Mouse (Mus musculus) bone marrow macrophage, adult 2 months (primary cell): ENCODE results near the gene Traf7. TPM values are rescaled to one million over a fixed set of nuclear protein-coding genes. Genes with fewer than 3 reads are reported as not detected.

Source experiments
- H3K27ac ChIP-seq: 2 replicates; pipeline ENCODE4 v1.5.1; 2012; ENCODE audit warnings: low read depth, low read length; ENCODE audit not compliant: insufficient read depth
- H3K4me1 ChIP-seq: 2 replicates; pipeline ENCODE4 v1.6.1; 2012; ENCODE audit warnings: low read length; ENCODE audit not compliant: control insufficient read depth, insufficient read depth
- H3K4me3 ChIP-seq: 2 replicates; pipeline ENCODE4 v1.5.1; 2012; ENCODE audit warnings: mild to moderate bottlenecking, low read length, moderate library complexity; ENCODE audit not compliant: insufficient read depth
- CTCF ChIP-seq: IDR thresholded peaks from 2 replicates; pipeline ENCODE4 v1.5.1; 2012; ENCODE audit warnings: low read depth, mild to moderate bottlenecking, low read length, moderate library complexity
- POLR2A ChIP-seq: IDR thresholded peaks from 2 replicates; pipeline ENCODE4 v1.6.1; 2012; ENCODE audit warnings: mild to moderate bottlenecking, low read depth, low read length, borderline replicate concordance
- polyA plus RNA-seq: library from polyadenylated mRNA; stranded (reverse); fragments of >200 nt; gene quantifications from 2 replicates; pipeline ENCODE4 v1.2.4, GENCODE M21; 2012; ENCODE audit not compliant: missing spikeins, insufficient read depth, insufficient read length

The Traf7 gene
- polyA plus RNA-seq, 1 experiment, result 102 TPM

GRCm38 (mm10) chr17:24473612-24474275 is 54.0 kb downstream of the Traf7 start, which contains the start of gene Bricd5:
Gene Bricd5 (plus strand): TSS chr17:24473884.
- Histone ChIP-seq H3K27ac (no peak within 1 kb of the TSS), H3K4me3 (no peak within 1 kb of the TSS), H3K4me1 (peaks cover 23% of the 10 kb centered on the region)
- TF ChIP-seq POLR2A (no peak), CTCF (no peak)

DNA sequence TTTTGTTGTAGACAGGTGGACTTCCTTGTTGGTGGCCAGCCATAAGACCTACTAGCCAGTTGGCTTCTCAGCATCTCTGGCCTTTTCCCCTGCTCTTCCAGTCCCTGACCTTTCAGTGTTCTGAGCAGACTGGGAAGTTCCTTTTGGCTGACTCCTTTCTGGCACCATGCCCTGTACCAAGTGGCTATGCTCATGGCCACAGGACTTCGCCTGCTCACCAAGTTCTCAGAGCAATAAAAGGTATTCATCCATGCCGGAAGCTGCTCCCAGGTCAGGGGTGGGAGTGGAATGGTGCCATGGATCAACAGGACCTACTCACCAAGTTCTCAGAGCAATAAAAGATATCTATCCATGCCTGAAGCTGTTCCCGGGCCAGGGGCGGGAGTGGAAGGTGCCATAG is 55.2 kb downstream of the Traf7 start:
- no peak overlapping the region for H3K4me3 ChIP-seq
- TF ChIP-seq POLR2A (no peak), CTCF (no peak)
- no peak overlapping the region for H3K27ac ChIP-seq
- H3K4me1 ChIP-seq, result peaks cover 15% of the 10 kb centered on the region

DNA sequence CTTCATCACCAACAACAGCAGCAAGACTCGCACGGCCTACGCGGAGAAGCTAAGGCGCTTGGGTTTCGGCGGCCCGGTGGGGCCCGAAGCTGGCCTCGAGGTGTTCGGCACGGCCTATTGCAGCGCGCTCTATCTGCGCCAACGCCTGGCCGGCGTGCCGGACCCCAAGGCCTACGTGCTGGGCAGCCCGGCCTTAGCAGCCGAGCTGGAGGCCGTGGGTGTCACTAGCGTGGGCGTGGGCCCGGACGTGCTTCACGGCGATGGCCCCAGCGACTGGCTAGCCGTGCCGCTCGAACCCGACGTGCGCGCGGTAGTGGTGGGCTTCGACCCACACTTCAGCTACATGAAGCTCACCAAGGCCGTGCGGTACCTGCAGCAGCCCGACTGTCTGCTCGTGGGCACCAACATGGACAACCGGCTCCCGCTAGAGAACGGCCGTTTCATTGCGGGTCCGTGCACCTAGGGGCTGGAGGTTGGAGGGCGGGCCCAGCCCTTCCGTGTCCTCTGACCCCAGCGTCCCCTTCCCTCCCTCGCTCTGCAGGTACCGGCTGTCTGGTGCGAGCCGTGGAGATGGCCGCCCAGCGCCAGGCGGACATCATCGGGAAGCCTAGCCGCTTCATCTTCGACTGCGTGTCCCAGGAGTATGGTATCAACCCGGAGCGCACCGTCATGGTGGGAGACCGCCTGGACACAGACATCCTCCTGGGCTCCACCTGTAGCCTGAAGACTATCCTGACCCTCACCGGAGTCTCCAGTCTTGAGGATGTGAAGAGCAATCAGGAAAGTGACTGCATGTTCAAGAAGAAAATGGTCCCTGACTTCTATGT is 56.8 kb downstream of the Traf7 start:
- TF ChIP-seq CTCF (no peak), POLR2A (no peak)
- Histone ChIP-seq H3K4me3 (peak overlapping the region; percentile 78), H3K27ac (peak overlapping the region; percentile 22; the same call in 1 of the 2 replicates)

GRCm38 (mm10) chr17:24469910-24470602 is 57.7 kb downstream of the Traf7 start, which contains the start of the genes E4f1 and Pgp:
Gene E4f1 (minus strand): TSS chr17:24470313.
Gene Pgp (plus strand): TSS chr17:24470392.
- TF ChIP-seq POLR2A, result no peak
- TF ChIP-seq CTCF, result no peak
- Histone ChIP-seq H3K4me1 (peaks cover 14% of the 10 kb centered on the region), H3K27ac (peak within 1 kb of the TSS; percentile 69), H3K4me3 (peak within 1 kb of the TSS; percentile 78)

More for the DNA sequence above, 56.8 kb downstream of the Traf7 start:
- H3K4me1 ChIP-seq, result peaks cover 14% of the 10 kb centered on the region

DNA sequence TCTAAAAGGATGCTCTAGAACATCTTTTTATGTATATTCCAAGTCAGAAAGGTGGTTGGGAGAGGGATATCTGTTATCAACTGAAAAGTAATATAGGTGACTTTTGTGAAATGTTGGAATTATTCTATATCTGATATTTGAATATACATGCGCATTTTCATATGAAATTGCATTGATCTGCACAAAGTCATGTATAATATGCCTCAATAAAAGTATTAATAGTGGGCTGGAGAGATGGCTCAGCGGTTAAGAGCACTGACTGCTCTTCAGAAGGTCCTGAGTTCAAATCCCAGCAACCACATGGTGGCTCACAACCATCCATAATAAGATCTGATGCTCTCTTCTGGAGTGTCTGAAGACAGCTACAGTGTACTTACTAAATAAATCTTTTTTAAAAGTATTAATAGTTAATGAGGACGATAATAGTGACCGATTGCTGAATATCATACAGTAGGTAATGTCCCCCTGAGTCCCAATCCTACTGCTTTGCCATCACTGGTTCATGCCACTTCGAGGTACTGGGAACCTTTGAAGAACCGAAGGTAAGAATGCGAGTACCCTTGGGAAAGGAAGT is 58.3 kb downstream of the Traf7 start:
- Histone ChIP-seq H3K4me3 (peak overlapping the region; percentile 78), H3K4me1 (peaks cover 14% of the 10 kb centered on the region), H3K27ac (peak overlapping the region; percentile 69)
- no peak for TF ChIP-seq CTCF
- TF ChIP-seq POLR2A, result no peak

GRCm38 (mm10) chr17:24468636-24469246 is 59.0 kb downstream of the Traf7 start:
- no peak overlapping the region for H3K4me3 ChIP-seq
- no peak for TF ChIP-seq POLR2A
- TF ChIP-seq CTCF, result no peak
- peaks cover 14% of the 10 kb centered on the region for H3K4me1 ChIP-seq
- H3K27ac ChIP-seq, result no peak overlapping the region

GRCm38 (mm10) chr17:24463374-24464133 is 64.2 kb downstream of the Traf7 start:
- TF ChIP-seq CTCF (no peak), POLR2A (no peak)
- Histone ChIP-seq H3K4me3 (no peak overlapping the region), H3K27ac (no peak overlapping the region), H3K4me1 (0 out of 2 replicates have a peak, but pooled peaks cover 3% of the 10 kb centered on the region)

DNA sequence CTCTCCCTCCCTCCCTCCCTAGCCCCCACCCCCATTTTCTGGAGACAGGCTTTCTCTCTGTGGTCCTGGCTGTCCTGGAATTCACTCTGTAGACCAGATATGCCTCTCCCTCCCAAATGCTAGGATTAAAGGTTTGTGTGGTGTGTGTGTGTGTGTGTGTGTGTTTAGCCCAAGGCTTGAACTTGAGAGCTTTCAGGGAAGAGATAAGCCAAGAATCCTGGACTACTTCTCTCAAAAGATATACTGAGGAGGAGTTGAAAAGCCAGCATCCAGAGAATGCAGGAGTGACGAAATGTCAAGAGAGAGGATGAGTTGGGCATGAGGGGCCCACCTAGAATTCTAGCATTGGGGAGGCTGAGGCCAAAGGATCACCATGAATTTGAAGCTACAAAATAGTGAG is 64.8 kb downstream of the Traf7 start:
- Histone ChIP-seq H3K4me1 (0 out of 2 replicates have a peak, but pooled peaks cover 3% of the 10 kb centered on the region), H3K27ac (no peak overlapping the region), H3K4me3 (no peak overlapping the region)
- no peak for TF ChIP-seq CTCF
- no peak for TF ChIP-seq POLR2A

DNA sequence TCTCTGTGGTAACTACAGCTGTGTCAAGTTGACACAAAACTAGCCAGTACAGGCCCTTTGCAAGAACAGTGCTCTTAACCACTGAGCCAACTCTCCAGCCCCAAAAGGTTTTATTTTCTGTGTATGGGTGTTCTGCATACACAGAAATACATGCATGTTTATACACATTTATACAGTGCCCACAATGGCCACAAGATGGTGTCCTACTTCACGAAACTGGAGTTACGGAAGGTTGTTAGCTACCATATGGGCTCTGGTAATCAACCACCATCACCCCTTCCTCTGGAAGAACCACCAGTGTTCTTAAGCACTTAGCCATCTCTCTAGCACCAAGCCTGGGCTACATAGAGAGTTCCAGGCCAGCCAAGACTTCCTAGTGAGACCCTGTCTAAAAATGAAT is 66.2 kb downstream of the Traf7 start:
- Histone ChIP-seq H3K4me1 (0 out of 2 replicates have a peak, but pooled peaks cover 3% of the 10 kb centered on the region), H3K4me3 (no peak overlapping the region), H3K27ac (no peak overlapping the region)
- TF ChIP-seq CTCF, result no peak
- TF ChIP-seq POLR2A, result no peak

Other genes starting within 250 kb of the Traf7 start
- 0.40 TPM in 1 of 2 replicates, not detected in the other for gene Abca17, start 176.9 kb downstream of the Traf7 start, polyA plus RNA-seq
- gene Abca3, start 176.0 kb downstream of the Traf7 start, polyA plus RNA-seq, result 41.7 and 49.0 TPM in 2 replicates
- 65.0 and 72.0 TPM in 2 replicates for gene Rnps1, start 113.4 kb downstream of the Traf7 start, polyA plus RNA-seq
- gene Eci1, start 101.3 kb downstream of the Traf7 start, polyA plus RNA-seq, result 21.5 and 23.3 TPM in 2 replicates
- 3.3 and 3.8 TPM in 2 replicates for gene Dnase1l2, start 84.8 kb downstream of the Traf7 start, polyA plus RNA-seq
- 21.7 and 25.0 TPM in 2 replicates for gene E4f1, start 57.6 kb downstream of the Traf7 start, polyA plus RNA-seq
- gene Pgp, start 57.5 kb downstream of the Traf7 start, polyA plus RNA-seq, result 21.4 and 24.2 TPM in 2 replicates
- not detected in 2 replicates for gene Bricd5, start 54.1 kb downstream of the Traf7 start, polyA plus RNA-seq
- 14.8 and 16.0 TPM in 2 replicates for gene Mlst8, start 48.9 kb downstream of the Traf7 start, polyA plus RNA-seq
- 0.34 TPM in 1 of 2 replicates, not detected in the other for gene Caskin1, start 39.3 kb downstream of the Traf7 start, polyA plus RNA-seq
- 0.44 TPM in 1 of 2 replicates, not detected in the other for gene Rab26, start 6.3 kb upstream of the Traf7 start, polyA plus RNA-seq
- 22.3 and 24.6 TPM in 2 replicates for gene Pkd1, start 21.9 kb upstream of the Traf7 start, polyA plus RNA-seq
- 62.1 and 67.7 TPM in 2 replicates for gene Tsc2, start 104.7 kb upstream of the Traf7 start, polyA plus RNA-seq
- gene Nthl1, start 104.7 kb upstream of the Traf7 start, polyA plus RNA-seq, result 4.1 and 6.2 TPM in 2 replicates
- 0.98 TPM in 1 of 2 replicates, not detected in the other for gene Slc9a3r2, start 122.4 kb upstream of the Traf7 start, polyA plus RNA-seq
- gene Npw, start 130.5 kb upstream of the Traf7 start, polyA plus RNA-seq, result not detected in 2 replicates
- 28.0 and 29.6 TPM in 2 replicates for gene Zfp598, start 141.7 kb upstream of the Traf7 start, polyA plus RNA-seq
- gene Syngr3, start 162.0 kb upstream of the Traf7 start, polyA plus RNA-seq, result 0.41 and 0.79 TPM in 2 replicates
- 21.6 and 22.0 TPM in 2 replicates for gene Gfer, start 168.2 kb upstream of the Traf7 start, polyA plus RNA-seq
- gene Noxo1, start 168.3 kb upstream of the Traf7 start, polyA plus RNA-seq, result 3.9 and 6.0 TPM in 2 replicates
- 11.7 and 16.9 TPM in 2 replicates for gene Tbl3, start 179.7 kb upstream of the Traf7 start, polyA plus RNA-seq
- not detected in 2 replicates for gene Rnf151, start 190.1 kb upstream of the Traf7 start, polyA plus RNA-seq
- 685 and 784 TPM in 2 replicates for gene Rps2, start 190.2 kb upstream of the Traf7 start, polyA plus RNA-seq
- gene Ndufb10, start 196.5 kb upstream of the Traf7 start, polyA plus RNA-seq, result 164 and 191 TPM in 2 replicates
- gene Rpl3l, start 199.9 kb upstream of the Traf7 start, polyA plus RNA-seq, result not detected in 2 replicates
- 214 and 223 TPM in 2 replicates for gene Msrb1, start 208.7 kb upstream of the Traf7 start, polyA plus RNA-seq
- gene Hs3st6, start 225.1 kb upstream of the Traf7 start, polyA plus RNA-seq, result not detected in 2 replicates